Mouse (Mus musculus) hindbrain, postnatal 0 days (tissue): Measurements from ENCODE around the gene Gpr176. TPM values are rescaled to one million over a fixed set of nuclear protein-coding genes. Genes with fewer than 3 reads are reported as not detected.

Experiments
- ATAC-seq: fragments of 200-750 bp; cut with Nextera tagmentation; 2 replicates; pipeline ENCODE4 v1.8.0; 2017; ENCODE audit warnings: mild to moderate bottlenecking, moderate TSS enrichment, moderate library complexity
- DNase-seq: peaks from one replicate; pipeline ENCODE4 v3.0.0-alpha.2; 2015; ENCODE audit warnings: low spot score
- H3K27ac ChIP-seq: fragments of 300-500 bp; sonication (generic); 2 replicates; pipeline ENCODE4 v1.5.1; 2014; ENCODE audit warnings: mild to moderate bottlenecking
- H3K27me3 ChIP-seq: fragments of 300-500 bp; sonication (generic); 2 replicates; pipeline ENCODE4 v1.6.1; 2014; ENCODE audit warnings: low read length, mixed read lengths; ENCODE audit not compliant: insufficient read depth
- H3K36me3 ChIP-seq: fragments of 300-500 bp; sonication (generic); 2 replicates; pipeline ENCODE4 v1.6.1; 2014; ENCODE audit warnings: low read length, mixed read lengths; ENCODE audit not compliant: insufficient read depth
- H3K4me1 ChIP-seq: fragments of 300-500 bp; sonication (generic); 2 replicates; pipeline ENCODE4 v1.6.1; 2014; ENCODE audit warnings: antibody characterized with exemption, low read length, mixed read lengths; ENCODE audit not compliant: insufficient read depth
- H3K4me2 ChIP-seq: fragments of 300-500 bp; sonication (generic); 2 replicates; pipeline ENCODE4 v1.6.1; 2014; ENCODE audit warnings: low read depth, mild to moderate bottlenecking, low read length, moderate library complexity, mixed read lengths
- H3K4me3 ChIP-seq: fragments of 300-500 bp; sonication (generic); 2 replicates; pipeline ENCODE4 v1.5.1; 2014; ENCODE audit warnings: low read length
- H3K9ac ChIP-seq: fragments of 300-500 bp; sonication (generic); replicated peaks from 2 replicates; pipeline ENCODE4 v1.6.1; 2014; ENCODE audit warnings: mild to moderate bottlenecking, low read length, moderate library complexity, mixed read lengths
- H3K9me3 ChIP-seq: fragments of 300-500 bp; sonication (generic); 2 replicates; pipeline ENCODE4 v1.6.1; 2016; ENCODE audit warnings: low read length, mixed read lengths
- CTCF ChIP-seq: IDR thresholded peaks from 2 replicates; pipeline ENCODE4 v1.5.1; 2016; ENCODE audit warnings: antibody characterized with exemption, control low read depth, low read depth
- WGBS: fragments of 180-500 bp; shearing (Covaris S2); extraction: QIAGEN DNeasy Blood & Tissue Kit; methylation state at CpG from one replicate; pipeline ENCODE4 v1.1.7; 2014; 5-methylcytosine and 5-hydroxymethylcytosine counted together
- microRNA-seq, 2 experiments: library from miRNA; unstranded; fragments of <30 nt; microRNA quantifications; one replicate each; pipeline ENCODE4; 2016
- polyA plus RNA-seq: library from polyadenylated mRNA; unstranded; fragments of >200 nt; fragmentation: Nextera tagmentation; extraction: Ambion mirVana; gene quantifications from 2 replicates; pipeline ENCODE4 v1.2.1, GENCODE M21; 2015
- total RNA-seq: library from RNA; depleted of rRNA; stranded (reverse); fragments of >200 nt; gene quantifications from 2 replicates; pipeline ENCODE4 v1.2.3, GENCODE M21; 2014; rRNA removed

Gene Gpr176
- total and polyA plus RNA-seq, 2 experiments from 2014 or later = 8.4 to 11.6 TPM

DNA sequence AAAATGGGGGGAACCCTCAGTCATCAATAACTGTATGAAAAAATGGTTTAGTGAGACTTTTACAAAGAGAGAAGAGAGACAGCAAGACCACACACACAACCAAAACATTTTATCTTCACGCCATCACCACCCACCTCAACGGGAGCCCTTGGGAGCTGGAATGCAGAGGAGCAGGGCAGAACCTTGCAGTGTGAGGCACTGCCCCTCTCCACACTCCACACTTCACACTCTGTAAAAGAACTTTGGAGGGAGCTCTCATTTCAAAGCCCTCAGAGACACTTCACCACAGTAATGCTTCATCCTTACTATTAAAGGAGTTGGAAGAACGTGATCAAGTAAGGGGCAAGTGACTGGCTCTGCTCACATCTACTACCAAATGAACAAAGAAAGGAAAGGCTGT, 142.7 kb downstream of the Gpr176 start:
- DNase-seq (no peak), ATAC-seq (no peak)
- Histone ChIP-seq H3K4me3 (no peak overlapping the region), H3K4me2 (no peak overlapping the region), H3K27ac (no peak overlapping the region), H3K36me3 (no peaks in the 10 kb centered on the region), H3K9me3 (no peaks in the 10 kb centered on the region), H3K4me1 (no peaks in the 10 kb centered on the region), H3K27me3 (no peaks in the 10 kb centered on the region), H3K9ac (no peak overlapping the region)
- no peak for TF ChIP-seq CTCF
- WGBS = 79% methylated on average over 3 of the region's 3 CpGs

DNA sequence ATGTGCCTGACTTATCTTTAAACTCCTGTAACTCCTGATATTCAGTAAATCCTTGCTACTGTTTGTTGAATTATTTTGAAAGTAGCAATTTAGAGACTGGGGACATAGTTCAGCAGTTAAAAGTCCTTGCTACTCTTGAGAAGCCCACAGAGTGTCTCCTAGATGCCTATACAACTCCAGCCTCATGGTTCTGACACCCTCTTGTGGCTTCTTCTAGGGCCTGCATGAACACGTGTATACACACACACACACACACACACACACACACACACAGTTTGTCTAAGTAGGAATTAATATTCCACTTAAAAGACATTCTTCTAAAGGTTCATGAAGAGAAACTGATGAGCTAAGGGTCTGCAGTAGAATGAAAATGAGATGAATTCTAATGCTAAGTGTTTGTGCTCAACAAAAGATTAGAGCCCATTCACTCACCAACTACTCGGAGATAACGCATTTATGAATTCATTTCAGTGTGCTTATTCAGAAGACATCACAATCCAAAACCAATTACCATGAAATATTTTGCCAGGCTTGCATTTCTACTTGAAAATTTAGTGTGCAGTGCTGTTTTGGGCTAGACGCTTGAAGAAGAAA, 144.6 kb downstream of the Gpr176 start:
- Histone ChIP-seq H3K27me3 (no peaks in the 10 kb centered on the region), H3K36me3 (no peaks in the 10 kb centered on the region), H3K4me3 (no peak overlapping the region), H3K27ac (no peak overlapping the region), H3K4me2 (no peak overlapping the region), H3K9me3 (no peaks in the 10 kb centered on the region), H3K4me1 (no peaks in the 10 kb centered on the region), H3K9ac (no peak overlapping the region)
- WGBS = 66% methylated on average over 4 of the region's 4 CpGs
- DNase-seq (no peak), ATAC-seq (no peak)
- TF ChIP-seq CTCF = peak; percentile 21; the same call in 1 of the 2 replicates

Small RNA genes within 50 kb of the gene (microRNA-seq; reads per million reads assigned to microRNA genes)
- 0 reads per million in 2 experiments for gene Gm22800

Other genes with a start within 250 kb of the Gpr176 start
- gene Fsip1, start 116.5 kb downstream of the Gpr176 start, total RNA-seq = 0.58 and 1.5 TPM in 2 replicates
- gene Fsip1, start 116.5 kb downstream of the Gpr176 start, polyA plus RNA-seq = 3.7 and 3.9 TPM in 2 replicates
- gene Eif2ak4, start 15.2 kb upstream of the Gpr176 start, total RNA-seq = 15.4 and 16.3 TPM in 2 replicates
- 7.1 and 7.2 TPM in 2 replicates for gene Eif2ak4, start 15.2 kb upstream of the Gpr176 start, polyA plus RNA-seq
- gene Srp14, start 106.3 kb upstream of the Gpr176 start, total RNA-seq = 126 and 151 TPM in 2 replicates
- 330 and 361 TPM in 2 replicates for gene Srp14, start 106.3 kb upstream of the Gpr176 start, polyA plus RNA-seq
- gene Bmf, start 176.3 kb upstream of the Gpr176 start, total RNA-seq = 10.4 and 10.6 TPM in 2 replicates
- gene Bmf, start 176.3 kb upstream of the Gpr176 start, polyA plus RNA-seq = 1.3 and 1.4 TPM in 2 replicates
- 15.1 and 16.3 TPM in 2 replicates for gene Bub1b, start 224.8 kb upstream of the Gpr176 start, total RNA-seq
- gene Bub1b, start 224.8 kb upstream of the Gpr176 start, polyA plus RNA-seq = 11.5 and 13.0 TPM in 2 replicates